Mouse (Mus musculus) left cerebral cortex, adult 8-10 months (tissue): ENCODE measurements around the gene Tnfrsf23. TPM values are rescaled to one million over a fixed set of nuclear protein-coding genes. Genes with fewer than 3 reads are reported as not detected.
A peak's percentile ranks its signal among the peaks of the same experiment; 100 is the strongest.
"Not testable (repeated sequence)": the region's sequence is repeated elsewhere in the genome, so short reads cannot be mapped to it uniquely, and the experiment has no call there.

Source experiments
- DNase-seq, 2 experiments: peaks; one replicate each; pipeline ENCODE4 v3.0.0; 2022; ENCODE audit warnings: low spot score in 2 of 2
- total RNA-seq, 4 experiments: library from RNA; stranded (reverse); gene quantifications; 2 replicates each; pipeline ENCODE4 v1.2.4; 2022

Tnfrsf23 gene
- total RNA-seq, 4 experiments from 2014 or later = 0.72 to 2.3 (median 1.1) TPM

DNA sequence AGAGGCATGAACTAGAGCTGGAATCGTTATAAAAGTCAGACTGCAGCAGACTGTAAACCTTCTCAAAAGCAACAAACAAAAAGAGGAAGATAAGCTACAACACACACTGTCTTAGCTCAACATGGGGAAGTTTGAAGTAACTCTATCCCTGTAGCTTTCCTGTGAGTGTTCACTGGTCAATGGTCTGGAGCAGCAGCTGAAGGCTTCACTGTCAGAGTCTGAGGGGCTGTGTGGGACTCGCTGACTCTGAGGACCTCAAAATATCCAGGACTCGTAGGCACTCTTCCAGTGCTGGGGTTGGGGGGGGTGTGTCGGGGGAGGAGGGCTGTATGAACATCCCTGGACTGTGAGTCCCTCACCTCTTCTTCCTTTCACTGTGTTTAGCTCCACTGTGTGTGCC is 519 bp upstream of the Tnfrsf23 start:
- not testable (repeated sequence) for DNase-seq

DNA sequence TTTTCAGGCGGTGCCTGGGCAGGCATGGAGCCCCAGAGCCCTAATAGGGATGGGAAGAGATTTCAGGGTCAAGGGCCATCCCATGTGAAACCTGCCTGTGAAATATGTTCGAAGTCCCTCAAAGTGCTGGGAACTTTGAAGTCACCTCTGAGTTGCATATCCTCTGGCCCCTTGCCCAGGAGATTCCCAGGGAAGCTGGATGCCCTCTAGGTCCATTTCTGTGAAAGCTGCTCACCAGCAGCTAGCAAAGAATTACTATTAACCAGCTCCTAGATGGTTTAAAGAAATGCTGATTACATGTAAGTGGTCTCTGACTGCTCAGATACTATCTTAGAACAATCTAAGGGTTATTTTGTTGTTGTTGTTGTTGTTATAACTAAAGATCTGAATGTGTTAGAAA is 1.1 kb downstream of the Tnfrsf23 start:
- not testable (repeated sequence) for DNase-seq

DNA sequence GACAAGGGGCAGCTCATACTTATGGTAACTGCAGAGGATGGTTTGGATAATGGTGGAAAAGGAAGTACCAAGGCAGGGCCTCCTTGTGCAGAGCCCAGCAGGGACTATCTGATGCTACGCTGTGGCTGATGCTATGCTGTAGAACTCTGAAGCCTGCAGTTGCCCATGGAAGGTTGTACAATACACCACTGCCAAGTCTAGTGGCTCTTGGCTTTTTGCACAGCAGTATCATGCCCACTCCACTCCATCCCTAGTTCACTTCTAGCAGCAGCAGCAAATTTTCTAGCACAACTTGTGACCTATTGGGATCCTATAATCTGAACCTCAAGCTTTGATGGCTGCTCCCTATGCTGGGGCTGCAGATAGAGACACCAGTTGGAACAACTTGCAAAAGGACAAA is 4.1 kb downstream of the Tnfrsf23 start:
- DNase-seq = no peak

DNA sequence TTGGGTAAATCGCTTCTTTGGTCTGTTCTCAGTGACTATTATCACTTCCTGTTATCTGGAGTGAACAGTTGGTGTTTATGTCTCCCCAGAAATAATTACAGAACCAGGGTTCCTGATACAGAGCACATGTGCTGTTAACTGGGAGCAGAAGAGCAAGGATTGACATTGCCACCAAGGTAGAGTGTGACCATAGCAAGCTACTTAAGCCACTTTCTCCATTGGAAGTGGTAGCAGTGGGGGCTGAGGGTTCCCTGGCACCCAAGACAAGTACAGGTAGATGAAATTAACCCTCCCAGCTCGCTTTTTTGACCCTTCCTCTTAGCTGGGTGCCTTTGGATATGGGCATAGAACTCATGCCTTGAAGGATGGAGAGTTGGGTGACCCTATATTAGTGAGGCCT is 4.8 kb downstream of the Tnfrsf23 start:
- not testable (repeated sequence) for DNase-seq

DNA sequence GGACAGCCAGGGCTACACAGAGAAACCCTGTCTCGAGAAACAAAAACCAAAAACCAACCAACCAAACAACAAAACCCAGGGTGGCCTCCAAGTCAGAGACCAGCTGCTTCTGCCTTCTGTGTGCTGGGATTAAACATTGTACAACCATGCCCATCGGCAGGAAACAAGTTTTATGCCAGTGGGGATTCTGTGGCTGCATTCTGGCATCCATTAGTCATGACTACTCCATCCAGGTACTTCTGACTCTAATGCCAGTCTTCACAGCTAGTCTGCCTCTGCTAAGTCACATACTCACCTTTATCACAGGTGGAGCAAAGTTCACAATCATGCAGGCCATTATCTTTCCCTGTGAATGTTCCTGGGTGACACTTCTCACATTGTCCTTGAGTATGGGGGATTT is 6.0 kb downstream of the Tnfrsf23 start:
- DNase-seq = not testable (repeated sequence)

DNA sequence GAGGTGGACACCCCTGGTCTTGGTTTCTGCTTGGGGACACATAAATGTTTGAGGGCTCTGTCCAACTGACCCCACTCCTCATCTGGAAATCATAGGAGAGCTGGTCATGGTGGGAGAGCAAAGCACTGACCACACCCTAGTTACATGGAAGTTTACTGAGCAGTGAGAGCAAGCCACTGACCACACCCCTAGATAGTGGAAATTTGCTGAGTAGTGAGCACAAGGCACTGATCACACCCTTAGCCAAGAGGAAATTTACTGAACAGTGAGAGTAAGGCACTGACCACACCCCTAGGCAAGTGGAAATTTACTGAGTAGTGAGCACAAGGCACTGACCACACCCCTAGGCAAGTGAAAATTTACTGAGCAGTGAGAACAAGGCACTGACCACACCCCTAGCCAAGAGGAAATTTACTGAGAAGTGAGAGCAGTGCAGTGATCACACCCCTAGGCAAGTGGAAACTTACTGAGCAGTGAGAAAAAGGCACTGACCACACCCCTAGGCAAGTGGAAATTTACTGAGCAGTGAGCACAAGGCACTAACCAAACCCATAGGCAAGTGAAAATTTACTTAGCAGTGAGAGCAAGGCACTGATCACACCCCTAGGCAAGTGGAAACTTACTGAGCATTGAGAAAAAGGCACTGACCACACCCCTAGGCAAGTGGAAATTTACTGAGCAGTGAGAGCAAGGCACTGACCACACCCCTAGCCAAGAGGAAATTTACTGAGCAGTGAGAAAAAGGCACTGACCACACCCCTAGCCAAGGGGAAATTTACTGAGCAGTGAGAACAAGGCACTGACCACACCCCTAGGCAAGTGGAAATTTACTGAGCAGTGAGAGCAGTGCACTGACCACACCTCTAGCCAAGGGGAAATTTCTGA is 19.0 kb downstream of the Tnfrsf23 start:
- DNase-seq = no peak

- no peak for DNase-seq
These were observed 22.2 kb downstream of the Tnfrsf23 start for GRCm38 (mm10) chr7:143663470-143663869.

DNA sequence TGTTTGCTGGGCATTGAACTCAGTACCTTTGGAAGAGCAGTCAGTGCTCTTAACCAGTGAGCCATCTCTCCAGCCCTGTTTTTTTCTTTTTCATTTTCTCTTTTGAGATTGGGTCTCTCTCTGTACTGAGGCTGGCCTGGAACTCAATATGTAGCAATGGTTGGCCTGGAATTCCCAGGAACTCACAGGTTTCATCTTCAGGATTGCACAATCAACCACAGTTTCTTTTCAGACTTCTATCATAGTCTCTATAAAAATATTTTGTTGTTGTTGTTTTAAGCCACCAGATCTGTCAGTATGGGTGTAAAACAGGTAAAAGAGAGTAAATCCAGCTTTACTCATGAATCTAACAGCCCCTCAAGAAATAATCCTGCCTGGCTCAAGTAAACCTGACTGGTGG is 24.9 kb downstream of the Tnfrsf23 start:
- no peak for DNase-seq

GRCm38 (mm10) chr7:143649769-143650346 is 35.8 kb downstream of the Tnfrsf23 start:
- DNase-seq = not testable (repeated sequence)

GRCm38 (mm10) chr7:143649034-143649768 is 36.5 kb downstream of the Tnfrsf23 start, which contains the start of gene Tnfrsf22:
Tnfrsf22 (minus strand) TSS chr7:143649661.
- DNase-seq = peak; percentile 41 to 57

GRCm38 (mm10) chr7:143643949-143644348 is 41.7 kb downstream of the Tnfrsf23 start:
- DNase-seq = not testable (repeated sequence)

GRCm38 (mm10) chr7:143636674-143637073 is 49.0 kb downstream of the Tnfrsf23 start:
- no peak for DNase-seq

DNA sequence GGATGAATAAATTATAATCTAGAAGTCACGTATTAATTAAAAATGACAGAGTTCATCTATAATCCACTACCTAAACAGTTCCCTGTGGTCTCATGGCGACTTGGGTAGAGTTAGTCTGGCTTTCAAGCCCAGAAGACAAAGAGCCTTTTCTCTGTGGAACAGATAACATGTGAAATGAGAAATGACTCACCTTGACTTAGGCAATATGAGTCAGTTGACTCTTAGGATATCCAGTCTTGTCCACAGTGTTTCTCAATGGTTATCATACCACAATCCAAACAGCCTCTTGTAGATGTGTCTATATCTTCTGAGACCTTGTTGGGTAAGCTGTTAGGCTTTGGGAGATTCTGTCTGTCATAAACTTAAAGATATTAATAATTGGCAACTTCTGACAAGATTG is 54.2 kb downstream of the Tnfrsf23 start:
- no peak for DNase-seq

GRCm38 (mm10) chr7:143629501-143629900 is 56.2 kb downstream of the Tnfrsf23 start:
- no peak for DNase-seq

DNA sequence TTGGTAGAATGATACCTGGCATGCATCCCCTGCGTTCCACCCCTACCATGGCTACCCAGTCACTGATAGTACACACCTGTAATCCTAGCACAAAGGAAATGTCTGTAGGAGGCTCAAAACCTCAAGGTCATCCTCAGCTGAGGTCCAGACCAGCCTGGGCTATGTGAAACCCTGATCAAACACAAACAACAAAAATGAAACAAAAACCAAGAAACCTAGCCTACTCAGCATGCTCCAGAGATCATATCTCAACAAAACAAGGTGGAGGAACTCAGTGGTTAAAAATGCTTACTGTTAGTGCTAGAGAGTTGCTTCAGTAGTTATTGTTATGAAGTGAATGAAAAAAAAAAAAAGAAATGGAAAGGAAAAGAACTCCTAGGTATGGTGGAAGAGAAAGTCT is 57.1 kb downstream of the Tnfrsf23 start, which contains the start of gene Tnfrsf26:
Gene Tnfrsf26 (minus strand): TSS at position 183 of the 400 bp plus-strand sequence.
- DNase-seq = no peak

- no peak for DNase-seq
These were observed 58.0 kb downstream of the Tnfrsf23 start for GRCm38 (mm10) chr7:143627555-143628286.

DNA sequence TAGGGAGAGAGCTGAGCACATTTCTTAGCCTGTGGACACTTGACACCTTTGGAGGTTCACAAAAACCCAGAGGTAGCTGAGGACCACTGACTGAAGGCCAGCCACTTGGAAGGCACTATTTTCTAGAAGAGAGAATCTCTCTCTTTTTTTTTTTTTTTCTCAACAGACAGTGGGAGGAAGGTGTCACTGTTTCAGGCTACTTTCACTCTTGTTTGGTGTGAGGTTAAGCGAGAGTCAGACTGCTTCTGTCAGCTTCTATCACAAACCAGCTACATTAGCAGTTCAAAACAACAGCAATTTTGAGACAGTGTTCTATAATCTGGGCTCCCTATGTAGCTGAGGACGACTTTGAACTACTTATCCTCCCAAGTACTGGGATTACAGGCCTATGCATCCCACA is 59.5 kb downstream of the Tnfrsf23 start:
- no peak for DNase-seq

DNA sequence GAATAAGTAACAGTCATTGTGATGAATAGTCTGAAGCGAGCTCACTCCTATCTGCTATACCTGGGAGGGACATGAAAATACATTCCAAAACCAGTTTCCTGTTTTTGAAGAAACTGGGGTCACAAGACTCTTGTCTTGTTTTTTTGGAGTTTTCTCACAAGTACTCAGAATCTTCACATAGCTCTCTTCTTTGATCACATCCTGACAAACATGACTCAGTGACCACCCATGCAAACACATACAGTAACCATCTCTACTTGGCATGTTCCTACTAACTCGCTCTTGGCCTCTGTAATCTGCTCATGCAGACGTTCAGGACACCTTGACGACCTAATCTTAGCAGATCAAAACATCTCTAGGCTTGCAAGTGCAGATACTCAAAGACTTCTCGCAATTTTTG is 60.5 kb downstream of the Tnfrsf23 start:
- DNase-seq = no peak

GRCm38 (mm10) chr7:143624561-143624960 is 61.1 kb downstream of the Tnfrsf23 start:
- DNase-seq = no peak

DNA sequence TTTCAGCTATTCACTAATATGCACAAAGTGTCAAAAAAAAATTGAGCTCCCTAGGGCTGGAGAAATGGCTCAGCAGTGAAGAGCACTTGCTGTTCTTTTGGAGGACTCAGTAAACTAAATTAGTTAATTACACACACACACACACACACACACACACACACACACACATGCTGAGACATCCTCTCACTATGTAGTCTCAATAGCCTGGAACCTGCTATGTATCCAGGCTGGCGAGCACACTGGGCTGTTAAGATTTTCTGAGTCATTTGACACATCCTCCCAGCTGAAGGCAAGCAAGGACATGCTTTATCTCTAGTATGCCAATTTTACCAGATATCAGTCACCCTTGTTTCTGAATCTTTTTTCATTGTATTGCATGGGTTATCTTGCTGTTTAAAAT is 64.7 kb downstream of the Tnfrsf23 start:
- no peak for DNase-seq
